Mouse (Mus musculus): ENCODE measurements around the gene Ubqln4.
A peak's percentile ranks its signal among the peaks of the same experiment; 100 is the strongest.

DNA sequence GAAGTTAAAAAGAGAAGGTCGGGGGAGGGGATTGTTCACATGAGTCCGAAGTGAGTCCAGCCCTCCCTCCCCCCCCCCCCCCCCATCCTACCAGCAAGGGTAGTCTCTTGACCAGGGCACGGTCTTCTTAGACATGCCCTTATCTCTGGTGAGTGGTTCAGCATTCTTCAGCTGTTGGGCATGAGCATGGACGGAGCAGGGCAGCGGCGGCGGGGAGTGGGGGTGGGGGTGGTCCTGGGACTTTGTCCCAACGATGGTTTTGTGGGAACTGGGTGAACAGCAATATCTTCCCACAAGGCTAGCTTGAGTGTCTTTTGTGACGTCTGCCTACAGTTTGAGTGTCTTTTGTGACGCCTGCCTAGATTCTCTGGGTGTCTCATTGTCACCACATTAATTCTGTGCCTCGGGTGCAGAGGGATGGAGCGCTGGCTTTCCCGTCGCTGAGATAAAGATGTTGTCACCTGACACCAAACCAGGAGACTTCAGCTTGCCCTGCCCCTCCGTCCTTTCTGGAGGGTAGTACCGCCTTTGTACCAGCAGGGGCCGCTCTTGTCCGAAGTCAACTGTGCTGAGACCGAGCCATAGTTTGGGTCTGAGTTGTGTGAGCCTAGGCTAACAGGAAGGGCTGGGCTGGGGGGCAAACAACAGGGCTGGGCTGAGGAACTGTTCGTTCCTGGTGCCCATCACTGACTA, 53.7 kb downstream of the Ubqln4 start:
- TF ChIP-seq CTCF (IDR thresholded peaks at IDR 0.05) (peak; percentile 99), EP300 (IDR thresholded peaks at IDR 0.05) (no peak)

All from lung, postnatal 0 days (tissue).